Mouse (Mus musculus) fibroblast of lung, adult 2 months (primary cell): ENCODE measurements around the gene Elp6.

Source experiments
- DNase-seq: peaks from one replicate; pipeline ENCODE4 v3.0.0-alpha.2; 2011; ENCODE audit warnings: low read depth

Elp6 gene

GRCm38 (mm10) chr9:110361299-110361698, 56.3 kb downstream of the Elp6 start:
- no peak for DNase-seq

DNA sequence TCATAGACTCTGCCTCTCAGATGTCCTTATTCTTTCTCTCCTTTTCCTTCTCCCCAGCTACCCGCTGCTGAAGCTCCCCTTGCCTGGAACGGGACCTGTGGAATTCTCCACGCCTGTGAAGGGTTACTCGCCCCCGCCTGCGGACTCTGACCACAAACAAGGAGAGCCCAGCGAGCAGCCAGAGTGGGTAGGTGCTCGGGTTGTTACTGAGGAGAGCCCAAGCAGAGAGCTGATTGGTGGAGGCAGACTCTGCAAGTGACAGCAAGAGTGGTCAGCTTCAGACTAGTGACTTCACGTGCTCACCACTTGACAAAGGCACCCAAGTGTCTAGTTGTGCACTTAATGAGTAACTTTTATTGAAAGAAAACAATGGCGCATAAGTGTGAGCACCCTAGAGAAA, 57.4 kb downstream of the Elp6 start:
- DNase-seq: no peak

- peak; percentile 79 for DNase-seq
Observed at GRCm38 (mm10) chr9:110366746-110367145, 61.8 kb downstream of the Elp6 start.

GRCm38 (mm10) chr9:110369860-110370259, 64.9 kb downstream of the Elp6 start:
- DNase-seq: no peak
